Mouse (Mus musculus) MEL (cell line): Measurements from ENCODE around the gene Sptbn4. TPM values are rescaled to one million over a fixed set of nuclear protein-coding genes. Genes with fewer than 3 reads are reported as not detected.

Source experiments
- DNase-seq: peaks from one replicate; pipeline ENCODE4 v3.0.0; 2011; ENCODE audit warnings: low read depth, low spot score
- H3K27ac ChIP-seq: 2 replicates; pipeline ENCODE4 v1.5.1; 2012; ENCODE audit warnings: low read depth, mild to moderate bottlenecking, control low read depth, low read length, moderate library complexity; ENCODE audit not compliant: control insufficient read depth
- H3K27me3 ChIP-seq, 2 experiments: fragments of 150-350 bp in 1 of 2; sonication (generic) in 1 of 2; 2 replicates each; pipeline ENCODE4 v1.6.1; 2012; ENCODE audit warnings: low read length in 2 of 2, mild to moderate bottlenecking in 2 of 2, improper control_type of control experiment in 1 of 2, moderate library complexity in 1 of 2; ENCODE audit not compliant: insufficient read depth in 2 of 2, control insufficient read depth in 1 of 2
- H3K36me3 ChIP-seq, 2 experiments: 2 replicates each; pipeline ENCODE4 v1.6.1; 2012 to 2014; ENCODE audit warnings: low read length in 2 of 2, improper control_type of control experiment in 1 of 2, inconsistent platforms in 1 of 2, mild to moderate bottlenecking in 1 of 2; ENCODE audit not compliant: insufficient read depth in 2 of 2, control insufficient read depth in 1 of 2
- H3K4me1 ChIP-seq, 2 experiments: fragments of 150-350 bp in 1 of 2; sonication (generic) in 1 of 2; 2 replicates each; pipeline ENCODE4 v1.6.1; 2012; ENCODE audit warnings: low read length in 2 of 2, improper control_type of control experiment in 1 of 2, mild to moderate bottlenecking in 1 of 2; ENCODE audit not compliant: insufficient read depth in 2 of 2, control insufficient read depth in 1 of 2
- H3K4me3 ChIP-seq, 2 experiments: fragments of 150-350 bp in 1 of 2; sonication (generic) in 1 of 2; 2 replicates each; pipeline ENCODE4 v1.5.1; 2012; ENCODE audit warnings: low read depth in 2 of 2, low read length in 2 of 2, mild to moderate bottlenecking in 2 of 2, moderate library complexity in 2 of 2, control low read depth in 1 of 2, improper control_type of control experiment in 1 of 2; ENCODE audit not compliant: control insufficient read depth in 1 of 2, insufficient read depth in 1 of 2
- H3K79me2 ChIP-seq: 2 replicates; pipeline ENCODE4 v1.6.1; 2012; ENCODE audit warnings: mild to moderate bottlenecking, low read length, moderate library complexity; ENCODE audit not compliant: control insufficient read depth, poor library complexity, insufficient read depth
- H3K9ac ChIP-seq: 2 replicates; pipeline ENCODE4 v1.6.1; 2012; ENCODE audit warnings: low read depth, mild to moderate bottlenecking, control low read depth, low read length, moderate library complexity; ENCODE audit not compliant: control insufficient read depth, poor library complexity, severe bottlenecking
- H3K9me3 ChIP-seq: fragments of 150-350 bp; sonication (generic); replicated peaks from 2 replicates; pipeline ENCODE4 v1.6.1; 2012; ENCODE audit warnings: mild to moderate bottlenecking, low read length, improper control_type of control experiment, moderate library complexity; ENCODE audit not compliant: insufficient read depth
- BHLHE40 ChIP-seq: IDR thresholded peaks from 2 replicates; pipeline ENCODE4 v1.6.1; 2012; ENCODE audit warnings: low read depth, mild to moderate bottlenecking, inconsistent platforms, low read length, improper control_type of control experiment, borderline replicate concordance
- CHD1 ChIP-seq: IDR thresholded peaks from 2 replicates; pipeline ENCODE4 v1.6.1; 2012; ENCODE audit warnings: low read depth, mild to moderate bottlenecking, inconsistent platforms, low read length, improper control_type of control experiment
- CHD2 ChIP-seq: IDR thresholded peaks from 2 replicates; pipeline ENCODE4 v1.6.1; 2011; ENCODE audit warnings: low read length, improper control_type of control experiment
- CTCF ChIP-seq, 3 experiments: IDR thresholded peaks in 2 of 3; conservative IDR thresholded peaks in 1 of 3; 2 replicates each; pipeline ENCODE4 v1.5.1; 2011 to 2012; ENCODE audit warnings: low read length in 3 of 3, low read depth in 2 of 3, mild to moderate bottlenecking in 2 of 3, improper control_type of control experiment in 1 of 3, inconsistent platforms in 1 of 3, mixed read lengths in 1 of 3, moderate library complexity in 1 of 3; ENCODE audit not compliant: control insufficient read depth in 1 of 3, insufficient read depth in 1 of 3, poor library complexity in 1 of 3, severe bottlenecking in 1 of 3
- E2F4 ChIP-seq: IDR thresholded peaks from 2 replicates; pipeline ENCODE4 v1.6.1; 2011; ENCODE audit warnings: low read depth, low read length, improper control_type of control experiment, borderline replicate concordance
- ELF1 ChIP-seq: IDR thresholded peaks from 2 replicates; pipeline ENCODE4 v1.6.1; 2014; ENCODE audit warnings: low read depth, mild to moderate bottlenecking, inconsistent platforms, low read length, improper control_type of control experiment, moderate library complexity
- EP300 ChIP-seq, 2 experiments: IDR thresholded peaks; 2 replicates each; pipeline ENCODE4 v1.6.1; 2011; ENCODE audit warnings: improper control_type of control experiment in 2 of 2, low read length in 2 of 2, low read depth in 1 of 2, mild to moderate bottlenecking in 1 of 2
- GABPA ChIP-seq: IDR thresholded peaks from 2 replicates; pipeline ENCODE4 v1.6.1; 2012; ENCODE audit warnings: low read depth, mild to moderate bottlenecking, inconsistent platforms, low read length, improper control_type of control experiment, moderate library complexity
- GATA1 ChIP-seq: IDR thresholded peaks from 2 replicates; pipeline ENCODE4 v1.6.1; 2011; ENCODE audit warnings: low read depth, low read length, improper control_type of control experiment
- HCFC1 ChIP-seq: IDR thresholded peaks from 2 replicates; pipeline ENCODE4 v1.6.1; 2012; ENCODE audit warnings: low read depth, mild to moderate bottlenecking, inconsistent platforms, low read length, improper control_type of control experiment, moderate library complexity
- JUND ChIP-seq: IDR thresholded peaks from 2 replicates; pipeline ENCODE4 v1.6.1; 2011; ENCODE audit warnings: low read depth, mild to moderate bottlenecking, improper control_type of control experiment, low read length
- KAT2A ChIP-seq: conservative IDR thresholded peaks from 2 replicates; pipeline ENCODE4 v1.6.1; 2012; ENCODE audit warnings: low read depth, low read length, improper control_type of control experiment, inconsistent platforms
- MAX ChIP-seq: IDR thresholded peaks from 2 replicates; pipeline ENCODE4 v1.6.1; 2011; ENCODE audit warnings: low read length, improper control_type of control experiment
- MYB ChIP-seq: IDR thresholded peaks from 2 replicates; pipeline ENCODE4 v1.6.1; 2011; ENCODE audit warnings: mild to moderate bottlenecking, low read depth, low read length, improper control_type of control experiment
- NELFE ChIP-seq: IDR thresholded peaks from 2 replicates; pipeline ENCODE4 v1.6.1; 2011; ENCODE audit warnings: low read depth, low read length, improper control_type of control experiment
- POLR2AphosphoS2 ChIP-seq: IDR thresholded peaks from 2 replicates; pipeline ENCODE4 v1.6.1; 2011; ENCODE audit warnings: low read length, improper control_type of control experiment
- RCOR1 ChIP-seq: IDR thresholded peaks from 2 replicates; pipeline ENCODE4 v1.6.1; 2012; ENCODE audit warnings: low read depth, mild to moderate bottlenecking, inconsistent platforms, low read length, improper control_type of control experiment
- SMC3 ChIP-seq: IDR thresholded peaks from 2 replicates; pipeline ENCODE4 v1.6.1; 2011; ENCODE audit warnings: low read depth, low read length, improper control_type of control experiment
- TAL1 ChIP-seq: IDR thresholded peaks from 2 replicates; pipeline ENCODE4 v1.6.1; 2012; ENCODE audit warnings: mild to moderate bottlenecking, inconsistent platforms, low read length, moderate library complexity, mixed read lengths
- TBP ChIP-seq: IDR thresholded peaks from 2 replicates; pipeline ENCODE4 v1.8.0; 2011; ENCODE audit warnings: low read depth, low read length, improper control_type of control experiment
- USF2 ChIP-seq, 2 experiments: IDR thresholded peaks; 2 replicates each; pipeline ENCODE4 v1.6.1; 2011 to 2012; ENCODE audit warnings: improper control_type of control experiment in 2 of 2, low read length in 2 of 2, borderline replicate concordance in 1 of 2, inconsistent platforms in 1 of 2, low read depth in 1 of 2, mild to moderate bottlenecking in 1 of 2; ENCODE audit not compliant: insufficient read depth in 1 of 2
- ZC3H11A ChIP-seq: IDR thresholded peaks from 2 replicates; pipeline ENCODE4 v1.6.1; 2012; ENCODE audit warnings: low read depth, mild to moderate bottlenecking, inconsistent platforms, low read length, improper control_type of control experiment
- polyA plus RNA-seq, 2 experiments: library from polyadenylated mRNA; stranded (reverse) in 1 of 2; unstranded in 1 of 2; fragments of >175 nt in 1 of 2; fragments of >200 nt in 1 of 2; gene quantifications; 2 replicates each; pipeline versions ENCODE4 v1.2.1 to v1.2.4; 2012; ENCODE audit warnings: low replicate concordance in 2 of 2, low read depth in 1 of 2; ENCODE audit not compliant: insufficient read length in 2 of 2, insufficient read depth in 1 of 2, missing spikeins in 1 of 2
- total RNA-seq: library from RNA; depleted of rRNA; stranded (reverse); fragments of 300-350 nt; gene quantifications from 2 replicates; pipeline ENCODE4 v1.2.3, GENCODE M21; 2012

Gene Sptbn4
- total and polyA plus RNA-seq, 3 experiments = 0.19 to 0.68 TPM; not detected in 1

DNA sequence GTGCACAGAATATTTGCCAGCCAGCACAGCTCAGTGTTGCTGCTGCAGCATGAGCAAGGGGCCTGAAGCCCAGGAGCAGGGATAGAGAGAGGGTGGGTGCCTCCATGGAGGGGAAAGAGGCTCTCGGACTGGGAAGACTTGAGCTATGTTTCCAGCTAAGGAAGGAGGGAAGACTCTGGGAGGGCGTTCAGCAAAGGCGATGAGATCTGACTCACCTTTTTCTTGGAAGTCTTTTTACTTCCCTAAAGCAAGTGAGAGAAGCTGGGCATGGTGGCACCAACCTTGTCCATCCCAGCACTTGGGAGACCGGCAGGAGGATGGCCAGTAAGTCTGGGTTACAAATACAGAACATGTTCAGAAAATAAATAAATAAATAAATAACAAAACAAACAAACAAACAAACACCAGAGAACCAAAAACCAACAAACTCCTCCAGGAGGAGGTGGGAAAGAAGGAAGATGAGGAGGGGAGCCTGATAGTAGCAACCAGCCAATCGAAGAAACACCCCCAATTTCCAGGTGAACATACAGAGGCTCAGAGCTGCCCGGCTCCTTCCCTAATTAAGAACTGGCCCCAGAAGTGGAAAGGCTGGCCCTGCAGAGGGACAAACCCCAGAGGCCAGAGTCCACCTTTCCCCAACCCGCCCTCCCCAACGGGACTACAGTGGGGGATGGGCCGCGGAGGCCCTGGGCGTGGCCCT lies 33.6 kb upstream of the Sptbn4 start:
- Histone ChIP-seq H3K27me3 (no peaks in the 10 kb centered on the region), H3K27ac (peak overlapping the region; percentile 41; the same call in 1 of the 2 replicates)
- TF ChIP-seq GABPA (no peak), TBP (0 out of 2 replicates have a peak, but pooled peaks have one; percentile 7)
- TF ChIP-seq, all 39 proteins: peak for 1
- H3K36me3 ChIP-seq = peaks cover 0 to 24% of the 10 kb centered on the region in 2 experiments; a peak in 2 of 4 replicates
- DNase-seq = peak; percentile 50
- H3K9ac ChIP-seq = peak overlapping the region; percentile 75
- H3K4me1 ChIP-seq = peaks cover 8 to 26% of the 10 kb centered on the region in 2 experiments
- H3K9me3 ChIP-seq = no peaks in the 10 kb centered on the region
- H3K79me2 ChIP-seq = no peaks in the 10 kb centered on the region
- H3K4me3 ChIP-seq = peak overlapping the region; percentile 71 to 83

DNA sequence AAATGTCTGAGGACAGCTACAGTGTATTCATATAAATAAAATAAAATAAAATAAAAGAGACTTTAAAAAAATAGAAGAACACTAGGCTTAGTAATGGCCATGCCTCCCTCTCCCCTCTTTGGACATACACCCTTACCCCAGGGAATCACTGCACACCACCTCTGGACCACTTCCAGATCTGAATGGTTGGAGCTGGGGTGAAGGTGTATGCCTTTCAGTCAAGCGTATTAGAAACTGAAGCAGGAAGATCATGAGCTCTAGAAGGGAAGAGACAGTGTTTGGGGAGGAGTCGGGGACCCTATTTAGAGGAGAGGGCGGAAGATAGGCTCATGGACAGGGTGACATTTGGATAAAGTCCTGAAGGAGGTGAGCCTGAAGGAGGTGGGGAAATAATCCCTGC lies 33.0 kb upstream of the Sptbn4 start:
- Histone ChIP-seq H3K27ac (no peak overlapping the region), H3K9me3 (no peaks in the 10 kb centered on the region)
- TF ChIP-seq TAL1 = no peak
- no peak for TF ChIP-seq USF2 (IDR thresholded peaks at IDR 0.05; ENCODE audit: borderline replicate concordance in 1 of 2, insufficient read depth in 1 of 2, low read depth in 1 of 2, low read length in 2 of 2)
- TF ChIP-seq, all 39 proteins: peak for 0
- no peak overlapping the region for H3K4me3 ChIP-seq
- peaks cover 0 to 22% of the 10 kb centered on the region in 2 experiments; a peak in 2 of 4 replicates for H3K36me3 ChIP-seq
- H3K27me3 ChIP-seq = no peaks in the 10 kb centered on the region
- no peaks in the 10 kb centered on the region for H3K79me2 ChIP-seq
- no peak overlapping the region for H3K9ac ChIP-seq
- no peak for DNase-seq
- H3K4me1 ChIP-seq = peaks cover 8 to 27% of the 10 kb centered on the region in 2 experiments

GRCm38 (mm10) chr7:27479750-27480149 lies 32.3 kb upstream of the Sptbn4 start:
- Histone ChIP-seq H3K36me3 (peaks cover 0 to 22% of the 10 kb centered on the region in 2 experiments; a peak in 2 of 4 replicates), H3K4me3 (no peak overlapping the region), H3K9me3 (no peaks in the 10 kb centered on the region), H3K27ac (no peak overlapping the region), H3K79me2 (no peaks in the 10 kb centered on the region; the same call in 1 of the 2 replicates), H3K9ac (no peak overlapping the region)
- TF ChIP-seq EP300 (IDR thresholded peaks at IDR 0.05; ENCODE audit: low read depth in 1 of 2, low read length in 2 of 2) (no peak), ZC3H11A (no peak), SMC3 (no peak), USF2 (IDR thresholded peaks at IDR 0.05; ENCODE audit: borderline replicate concordance in 1 of 2, insufficient read depth in 1 of 2, low read depth in 1 of 2, low read length in 2 of 2) (no peak), POLR2AphosphoS2 (no peak), BHLHE40 (no peak), CTCF (IDR thresholded peaks at IDR 0.05 in 2 of 3, conservative IDR thresholded peaks at IDR 0.05 in 1 of 3; ENCODE audit: control insufficient read depth in 1 of 3, insufficient read depth in 1 of 3, low read depth in 2 of 3, low read length in 3 of 3, poor library complexity in 1 of 3, severe bottlenecking in 1 of 3) (no peak), NELFE (no peak), JUND (no peak), HCFC1 (no peak), RCOR1 (no peak), CHD1 (no peak), MYB (no peak), E2F4 (no peak), KAT2A (no peak), TAL1 (no peak), ELF1 (no peak), CHD2 (no peak), MAX (no peak), GATA1 (no peak)
- TF ChIP-seq, all 39 proteins: peak for 0
- H3K4me1 ChIP-seq = peaks cover 4 to 27% of the 10 kb centered on the region in 2 experiments
- no peak for DNase-seq
- no peaks in the 10 kb centered on the region for H3K27me3 ChIP-seq
